Mouse (Mus musculus) embryonic fibroblast, embryonic 13.5 days (primary cell): Measurements from ENCODE around the gene Kalrn.

ENCODE experiments used
- CTCF ChIP-seq: IDR thresholded peaks from 2 replicates; pipeline ENCODE4 v1.5.1; 2011; ENCODE audit warnings: mild to moderate bottlenecking, control low read depth, low read length, moderate library complexity, borderline replicate concordance; ENCODE audit not compliant: insufficient read depth
- POLR2A ChIP-seq: IDR thresholded peaks from 2 replicates; pipeline ENCODE4 v1.6.1; 2011; ENCODE audit warnings: low read depth, mild to moderate bottlenecking, control low read depth, low read length, moderate library complexity

- TF ChIP-seq POLR2A (no peak), CTCF (no peak)
Measured at GRCm38 (mm10) chr16:34320023-34320800, 253.1 kb downstream of the Kalrn start.
